Mouse (Mus musculus): ENCODE data around the gene Dock6. TPM values are rescaled to one million over a fixed set of nuclear protein-coding genes. Genes with fewer than 3 reads are reported as not detected.

Dock6 gene
- total RNA-seq, 1 experiment from 2014 or later, result 1.8 TPM

GRCm38 (mm10) chr9:21754516-21755321 lies 97.7 kb downstream of the Dock6 start:
- ATAC-seq (replicated peaks; ENCODE audit: low read depth, poor library complexity, severe bottlenecking), result no peak

- no peak for ATAC-seq (replicated peaks; ENCODE audit: low read depth, poor library complexity, severe bottlenecking)
Measured at GRCm38 (mm10) chr9:21754003-21754402, 98.4 kb downstream of the Dock6 start.

GRCm38 (mm10) chr9:21752252-21752792 lies 100.1 kb downstream of the Dock6 start:
- ATAC-seq (replicated peaks; ENCODE audit: low read depth, poor library complexity, severe bottlenecking), result no peak

GRCm38 (mm10) chr9:21751347-21751746 lies 101.1 kb downstream of the Dock6 start:
- ATAC-seq (replicated peaks; ENCODE audit: low read depth, poor library complexity, severe bottlenecking), result no peak

- no peak for ATAC-seq (replicated peaks; ENCODE audit: low read depth, poor library complexity, severe bottlenecking)
Measured at GRCm38 (mm10) chr9:21750370-21750769, 102.1 kb downstream of the Dock6 start.

Other genes with a start within 250 kb of the Dock6 start
- 69.7 and 94.1 TPM in 2 replicates for gene Smarca4, start 236.5 kb downstream of the Dock6 start, total RNA-seq (2017)
- 18.4 and 19.0 TPM in 2 replicates for gene Ldlr, start 129.2 kb downstream of the Dock6 start, total RNA-seq (2017)
- gene Spc24, start 92.3 kb downstream of the Dock6 start, total RNA-seq (2017), result 120 and 131 TPM in 2 replicates
- 1.3 and 1.4 TPM in 2 replicates for gene Kank2, start 53.9 kb downstream of the Dock6 start, total RNA-seq (2017)
- not detected in 2 replicates for gene Angptl8, start 17.1 kb downstream of the Dock6 start, total RNA-seq (2017)
- gene Rab3d, start 65.6 kb upstream of the Dock6 start, total RNA-seq (2017), result 12.5 and 17.1 TPM in 2 replicates
- not detected in 2 replicates for gene Ccdc159, start 74.8 kb upstream of the Dock6 start, total RNA-seq (2017)
- gene Tmem205, start 74.9 kb upstream of the Dock6 start, total RNA-seq (2017), result 12.1 and 14.1 TPM in 2 replicates
- gene Plppr2, start 84.4 kb upstream of the Dock6 start, total RNA-seq (2017), result 0.09 TPM in 1 of 2 replicates, not detected in the other
- 3.7 and 6.9 TPM in 2 replicates for gene Swsap1, start 103.1 kb upstream of the Dock6 start, total RNA-seq (2017)
- 11.0 and 22.8 TPM in 2 replicates for gene Epor, start 110.9 kb upstream of the Dock6 start, total RNA-seq (2017)
- gene Rgl3, start 136.8 kb upstream of the Dock6 start, total RNA-seq (2017), result not detected in 2 replicates
- gene Ccdc151, start 150.0 kb upstream of the Dock6 start, total RNA-seq (2017), result not detected in 2 replicates
- 117 and 121 TPM in 2 replicates for gene Prkcsh, start 150.2 kb upstream of the Dock6 start, total RNA-seq (2017)
- not detected in 2 replicates for gene Elavl3, start 199.4 kb upstream of the Dock6 start, total RNA-seq (2017)
- not detected in 2 replicates for gene Gm49318, start 218.6 kb upstream of the Dock6 start, total RNA-seq (2017)
- gene Zfp653, start 218.7 kb upstream of the Dock6 start, total RNA-seq (2017), result 5.7 and 7.9 TPM in 2 replicates
- gene Ecsit, start 232.8 kb upstream of the Dock6 start, total RNA-seq (2017), result 16.6 and 23.6 TPM in 2 replicates
- not detected in 2 replicates for gene Cnn1, start 246.6 kb upstream of the Dock6 start, total RNA-seq (2017)

All from common myeloid progenitor, adult 5-6 weeks (primary cell).